Mouse (Mus musculus) naive thymus-derived CD4-positive, alpha-beta T cell, adult 5 months (primary cell): ENCODE results near the gene Adgrv1. TPM values are rescaled to one million over a fixed set of nuclear protein-coding genes. Genes with fewer than 3 reads are reported as not detected.

Experiments
- polyA plus RNA-seq: library from polyadenylated mRNA; unstranded; fragments of 100-300 nt; shearing (Covaris generic); gene quantifications from one replicate; pipeline ENCODE4 v1.2.1, GENCODE M21; 2017

Adgrv1 gene
- 0.45 TPM for polyA plus RNA-seq

DNA sequence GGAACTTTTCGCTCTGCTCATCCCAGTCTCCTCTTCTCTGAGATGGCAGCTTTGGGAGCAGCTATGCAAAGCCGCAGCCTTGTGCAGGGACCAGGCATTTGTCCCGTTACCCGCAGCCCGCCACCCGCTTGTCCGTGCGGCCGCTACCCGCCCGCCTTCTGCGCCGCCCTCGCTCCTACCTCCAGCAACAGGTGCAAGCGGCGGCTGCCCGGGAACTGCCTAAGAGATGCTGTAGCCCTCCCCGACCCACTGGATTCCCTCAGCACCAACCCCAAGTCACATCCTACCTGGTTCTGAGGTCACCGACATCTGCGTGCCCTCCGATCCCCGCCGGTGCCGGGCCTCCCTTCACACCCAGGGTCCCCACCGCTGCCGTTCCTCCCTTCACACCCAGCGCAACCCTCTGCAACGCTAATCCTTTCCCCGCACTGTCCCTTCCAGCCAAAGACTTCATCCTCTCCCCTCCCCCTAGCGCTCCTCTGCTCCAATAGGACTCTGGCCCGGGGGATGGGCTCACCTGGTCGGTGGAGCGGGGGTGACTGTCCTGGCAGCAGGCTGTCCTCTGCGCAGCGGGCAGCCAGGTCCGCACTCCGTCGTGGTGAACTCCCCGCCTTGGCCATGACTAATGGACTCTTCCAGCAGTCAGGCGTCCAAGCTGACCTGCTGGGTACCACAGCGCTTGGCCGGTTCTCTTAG is at the start of gene Adgrv1:
Adgrv1 (minus strand) TSS at position 435 of the 696 bp plus-strand sequence.

DNA sequence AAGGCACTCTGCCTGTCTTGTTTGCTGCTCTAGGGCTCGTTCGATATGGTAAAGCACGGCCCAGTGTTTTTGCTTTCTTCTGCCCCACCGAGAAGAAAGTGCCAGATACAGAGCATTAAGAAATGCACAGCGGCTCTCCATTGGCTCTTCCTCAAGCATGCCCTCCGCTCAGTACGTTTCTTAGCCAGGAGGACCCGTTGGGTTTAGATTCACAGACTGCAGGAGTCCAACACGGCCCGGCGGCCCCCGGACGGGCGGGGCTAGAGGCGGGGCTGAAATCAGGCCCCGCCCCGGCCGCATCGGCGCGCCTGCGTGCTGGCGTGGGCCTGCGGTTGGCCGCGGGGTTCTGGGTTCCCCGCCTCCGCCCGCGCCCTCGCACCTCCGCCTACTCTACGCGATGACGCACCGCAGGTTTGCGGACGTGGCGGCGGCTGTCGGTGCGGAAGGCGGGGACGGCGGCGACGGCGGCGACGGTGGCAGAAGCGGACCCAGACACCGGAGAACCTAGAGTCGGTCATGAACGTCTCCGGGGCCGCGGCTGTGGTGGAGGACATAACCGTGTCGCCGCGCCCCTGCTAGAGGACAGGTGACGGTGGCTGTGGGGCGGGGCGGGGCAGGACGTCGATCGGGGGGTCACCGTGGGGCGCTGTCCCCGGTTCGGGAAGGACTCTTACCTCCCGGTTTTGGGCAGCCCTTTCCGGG is 24.5 kb upstream of the Adgrv1 start, which contains the start of gene Lysmd3:
Lysmd3 (plus strand) TSS at position 313 of the 702 bp plus-strand sequence.

Other genes starting within 250 kb of the Adgrv1 start
- 29.4 TPM for gene Lysmd3, start 24.5 kb upstream of the Adgrv1 start, polyA plus RNA-seq
- gene Polr3g, start 77.9 kb upstream of the Adgrv1 start, polyA plus RNA-seq = 11.5 TPM
- gene Mblac2, start 78.2 kb upstream of the Adgrv1 start, polyA plus RNA-seq = 12.2 TPM
- 140 TPM for gene Cetn3, start 149.9 kb upstream of the Adgrv1 start, polyA plus RNA-seq